Mouse (Mus musculus) spleen, adult 12 weeks (tissue): Measurements from ENCODE around the gene Galm.
A peak's percentile ranks its signal among the peaks of the same experiment; 100 is the strongest.
"Not testable (repeated sequence)": the region's sequence is repeated elsewhere in the genome, so short reads cannot be mapped to it uniquely, and the experiment has no call there.

ENCODE experiments used
- DNase-seq: peaks from one replicate; pipeline ENCODE4 v3.0.0; 2022; ENCODE audit warnings: low spot score

Galm gene

GRCm38 (mm10) chr17:80165741-80166140, 38.5 kb downstream of the Galm start:
- no peak for DNase-seq

- DNase-seq, result no peak
These were observed 39.1 kb downstream of the Galm start for GRCm38 (mm10) chr17:80166346-80166745.

GRCm38 (mm10) chr17:80167436-80167835, 40.2 kb downstream of the Galm start:
- DNase-seq, result no peak

GRCm38 (mm10) chr17:80167851-80168251, 40.6 kb downstream of the Galm start:
- DNase-seq, result no peak

GRCm38 (mm10) chr17:80168425-80169182, 41.3 kb downstream of the Galm start:
- DNase-seq, result no peak

GRCm38 (mm10) chr17:80169792-80170191, 42.5 kb downstream of the Galm start:
- no peak for DNase-seq

GRCm38 (mm10) chr17:80170951-80171350, 43.7 kb downstream of the Galm start:
- no peak for DNase-seq

- DNase-seq, result no peak
These were observed 44.7 kb downstream of the Galm start for GRCm38 (mm10) chr17:80171948-80172347.

GRCm38 (mm10) chr17:80172761-80173160, 45.5 kb downstream of the Galm start:
- no peak for DNase-seq

GRCm38 (mm10) chr17:80173708-80174107, 46.4 kb downstream of the Galm start:
- DNase-seq, result no peak

- no peak for DNase-seq
These were observed 46.9 kb downstream of the Galm start for GRCm38 (mm10) chr17:80174146-80174545.

GRCm38 (mm10) chr17:80174699-80175385, 47.6 kb downstream of the Galm start:
- no peak for DNase-seq

- no peak for DNase-seq
These were observed 48.1 kb downstream of the Galm start for GRCm38 (mm10) chr17:80175386-80175739.

GRCm38 (mm10) chr17:80175966-80176365, 48.7 kb downstream of the Galm start:
- no peak for DNase-seq

- not testable (repeated sequence) for DNase-seq
These were observed 51.6 kb downstream of the Galm start for GRCm38 (mm10) chr17:80178846-80179245.

GRCm38 (mm10) chr17:80179959-80180358, 52.7 kb downstream of the Galm start:
- DNase-seq, result peak; percentile 30

- no peak for DNase-seq
These were observed 53.2 kb downstream of the Galm start for GRCm38 (mm10) chr17:80180468-80180867.

GRCm38 (mm10) chr17:80183615-80184014, 56.3 kb downstream of the Galm start:
- DNase-seq, result no peak

- no peak for DNase-seq
These were observed 65.8 kb downstream of the Galm start for GRCm38 (mm10) chr17:80193075-80193474.

GRCm38 (mm10) chr17:80199160-80199778, 72.0 kb downstream of the Galm start:
- no peak for DNase-seq

GRCm38 (mm10) chr17:80205657-80206056, 78.4 kb downstream of the Galm start:
- no peak for DNase-seq

GRCm38 (mm10) chr17:80206301-80206670, 79.0 kb downstream of the Galm start:
- DNase-seq, result no peak
